22 mouse cellular contexts compared by ENCODE assay signal in genomic region chr9:86916543-86916942, GRCm38 (mm10). TPM values are rescaled to one million over a fixed set of nuclear protein-coding genes. Genes with fewer than 3 reads are reported as not detected.
"Had no signal": no experiment of that assay in that cellular context is flagged by ENCODE, and none has a peak within 500 bp of the region (broad histone marks: within the 10 kb centered on the region; RNA-seq: fewer than 3 reads in every experiment).

No protein-coding gene starts in this region.

- H3K9ac ChIP-seq: liver, embryonic 13.5 days; neural tube, embryonic 12.5 days; neural tube, embryonic 15.5 days had no signal

- H3K27ac ChIP-seq: left cerebral cortex, adult 2 months; liver, embryonic 13.5 days; neural tube, embryonic 12.5 days; neural tube, embryonic 15.5 days; stomach, postnatal 0 days had no signal

- H3K4me3 ChIP-seq: left cerebral cortex, adult 2 months; liver, embryonic 13.5 days; neural tube, embryonic 12.5 days; neural tube, embryonic 15.5 days had no signal

- H3K36me3 ChIP-seq: liver, embryonic 13.5 days; neural tube, embryonic 12.5 days; neural tube, embryonic 15.5 days had no signal

- H3K4me1 ChIP-seq: liver, embryonic 13.5 days; neural tube, embryonic 12.5 days; neural tube, embryonic 15.5 days had no signal

- DNase-seq: kidney, postnatal 10 days; kidney, postnatal 36 days; layer of hippocampus, postnatal 36 days; liver, embryonic 13.5 days; lung, adult 2 months; lung, postnatal 14 days; lung, postnatal 4 days; midbrain, embryonic 14.5 days; right cerebral cortex, adult 18-20 months; right cerebral cortex, postnatal 14 days; right cerebral cortex, postnatal 4 days; thymus, adult 2 months; thymus, postnatal 14 days; thymus, postnatal 4 days had no signal

- H3K9me3 ChIP-seq: liver, embryonic 13.5 days; neural tube, embryonic 12.5 days; neural tube, embryonic 15.5 days had no signal

- H3K4me2 ChIP-seq: liver, embryonic 13.5 days; midbrain, embryonic 11.5 days; neural tube, embryonic 12.5 days; neural tube, embryonic 15.5 days had no signal

- H3K27me3 ChIP-seq: liver, embryonic 13.5 days; neural tube, embryonic 12.5 days; neural tube, embryonic 15.5 days had no signal

RNA-seq across cellular contexts. Expression of gene Snap91, which starts 36.1 kb away (rescaled TPM):
- total RNA-seq: megakaryocyte progenitor cell, adult 5-6 weeks; megakaryocyte-erythroid progenitor cell, adult 5-6 weeks had no signal
- polyA plus RNA-seq: liver, adult 2 months had no signal
